26 mouse cellular contexts compared by ENCODE assay signal in the genomic region with DNA sequence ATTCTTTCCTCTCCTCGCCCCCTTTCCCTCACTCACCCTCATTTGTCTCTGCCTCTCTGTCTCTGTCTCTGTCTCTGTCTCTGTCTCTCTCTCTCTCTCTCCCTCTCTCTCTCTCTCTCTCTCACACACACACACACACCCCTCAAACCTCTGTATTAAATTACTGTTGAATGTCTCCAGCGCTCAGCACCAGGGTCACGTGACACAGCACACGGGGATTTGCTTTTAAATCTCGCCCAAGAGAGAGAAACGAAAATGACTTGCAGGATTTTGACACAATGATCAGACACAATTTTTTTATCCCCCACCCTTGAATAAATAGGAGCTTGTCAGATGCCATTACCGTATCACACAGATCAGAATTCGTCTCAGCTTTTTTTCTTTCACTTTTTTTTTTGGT.
DNase-seq lines count a peak whose midpoint lies in the region; ATAC-seq and TF ChIP-seq lines count a peak whose summit lies in the region.
"Had no signal": no experiment of that assay in that cellular context is flagged by ENCODE, and none has a peak within 500 bp of the region (broad histone marks: within the 10 kb centered on the region; RNA-seq: fewer than 3 reads in every experiment).

No protein-coding gene starts in this region.

- H3K9ac ChIP-seq in midbrain, embryonic 11.5 days (ENCODE audit: low read length), result no peak overlapping the region
- no peak overlapping the region for H3K9ac ChIP-seq in midbrain, postnatal 0 days (replicated peaks; ENCODE audit: low read length, poor library complexity, severe bottlenecking)
- H3K9ac ChIP-seq in hindbrain, embryonic 14.5 days, result no peak overlapping the region
- H3K9ac ChIP-seq: heart, embryonic 13.5 days; limb, embryonic 12.5 days had no signal

- ATAC-seq in midbrain, embryonic 11.5 days (ENCODE audit: low FRiP score), result no peak
- no peak for ATAC-seq in midbrain, postnatal 0 days (ENCODE audit: low FRiP score)
- ATAC-seq in megakaryocyte progenitor cell, adult 5-6 weeks (replicated peaks; ENCODE audit: poor library complexity), result no peak
- ATAC-seq in hindbrain, embryonic 14.5 days (ENCODE audit: low FRiP score), result no peak
- ATAC-seq: CD4-positive, CD25-positive, alpha-beta regulatory T cell, adult 4 months; forebrain, embryonic 16.5 days; hindbrain, embryonic 16.5 days; midbrain, embryonic 16.5 days had no signal

- no peak overlapping the region for H3K4me2 ChIP-seq in midbrain, embryonic 11.5 days
- H3K4me2 ChIP-seq in midbrain, postnatal 0 days (ENCODE audit: low read depth, low read length, poor library complexity, severe bottlenecking), result no peak overlapping the region
- no peak overlapping the region for H3K4me2 ChIP-seq in hindbrain, embryonic 14.5 days (replicated peaks)
- H3K4me2 ChIP-seq: heart, embryonic 13.5 days; limb, embryonic 12.5 days; liver, embryonic 11.5 days had no signal

- H3K36me3 ChIP-seq in midbrain, embryonic 11.5 days (ENCODE audit: control insufficient read depth, insufficient read depth, low read length), result no peaks in the 10 kb centered on the region
- no peaks in the 10 kb centered on the region for H3K36me3 ChIP-seq in midbrain, postnatal 0 days (ENCODE audit: insufficient read depth, low read length)
- no peaks in the 10 kb centered on the region for H3K36me3 ChIP-seq in hindbrain, embryonic 14.5 days (replicated peaks; ENCODE audit: control insufficient read depth, insufficient read depth)
- H3K36me3 ChIP-seq: heart, embryonic 13.5 days; hindbrain, embryonic 10.5 days; limb, embryonic 12.5 days had no signal

- no peak for TF ChIP-seq POLR2A in brain, embryonic 14.5 days (IDR thresholded peaks at IDR 0.05; ENCODE audit: borderline replicate concordance, extremely low read depth, insufficient read depth, insufficient read length, poor library complexity, severe bottlenecking)

- no peaks in the 10 kb centered on the region for H3K9me3 ChIP-seq in midbrain, embryonic 11.5 days (ENCODE audit: control insufficient read depth, low read length)
- no peaks in the 10 kb centered on the region for H3K9me3 ChIP-seq in midbrain, postnatal 0 days (ENCODE audit: low read length)
- H3K9me3 ChIP-seq in hindbrain, embryonic 14.5 days (ENCODE audit: control insufficient read depth, low read length), result no peaks in the 10 kb centered on the region
- H3K9me3 ChIP-seq: heart, embryonic 13.5 days; hindbrain, embryonic 10.5 days; limb, embryonic 12.5 days had no signal

- 84% methylated on average over 8 of the region's 8 CpGs for WGBS in midbrain, embryonic 11.5 days
- WGBS in midbrain, postnatal 0 days, result 68% methylated on average over 8 of the region's 8 CpGs
- WGBS in hindbrain, embryonic 14.5 days, result 75% methylated on average over 8 of the region's 8 CpGs

- peak overlapping the region; percentile 40 for H3K4me3 ChIP-seq in gastrocnemius, adult 2 months
- no peak overlapping the region for H3K4me3 ChIP-seq in midbrain, embryonic 11.5 days (ENCODE audit: low read depth, low read length)
- H3K4me3 ChIP-seq in midbrain, postnatal 0 days (ENCODE audit: low read depth, low read length), result no peak overlapping the region
- H3K4me3 ChIP-seq in hindbrain, embryonic 14.5 days (replicated peaks; ENCODE audit: low read length), result no peak overlapping the region
- H3K4me3 ChIP-seq: heart, embryonic 13.5 days; hindbrain, embryonic 10.5 days; limb, embryonic 12.5 days had no signal

- DNase-seq in gastrocnemius, adult 2 months, result peak; percentile 24
- DNase-seq in gastrocnemius, adult 8-10 months (ENCODE audit: low spot score in 2 of 2), result no peak
- DNase-seq in midbrain, embryonic 11.5 days (ENCODE audit: low spot score, missing footprints), result peak; percentile 73
- DNase-seq in midbrain, postnatal 0 days (ENCODE audit: low spot score), result no peak
- peak; percentile 12 for DNase-seq in brain, embryonic 14.5 days (ENCODE audit: low read depth)
- DNase-seq in fibroblast of lung, adult 2 months (ENCODE audit: low read depth), result peak; percentile 8
- no peak for DNase-seq in hindbrain, embryonic 14.5 days (ENCODE audit: low spot score)
- DNase-seq: adrenal gland, postnatal 25 days; cerebellum, adult 18-20 months; cerebellum, postnatal 25 days; gastrocnemius, postnatal 10 days; heart, postnatal 10 days; kidney, adult 18-20 months; layer of hippocampus, adult 9-11 months; lung, postnatal 4 days; right cerebral cortex, postnatal 25 days; thymus, postnatal 14 days had no signal

- no peak overlapping the region for H3K27ac ChIP-seq in gastrocnemius, adult 2 months
- no peak overlapping the region for H3K27ac ChIP-seq in midbrain, embryonic 11.5 days (ENCODE audit: low read depth, low read length)
- H3K27ac ChIP-seq in midbrain, postnatal 0 days (ENCODE audit: low read depth, low read length), result no peak overlapping the region
- no peak overlapping the region for H3K27ac ChIP-seq in hindbrain, embryonic 14.5 days
- H3K27ac ChIP-seq: heart, embryonic 13.5 days; hindbrain, embryonic 10.5 days; limb, embryonic 12.5 days had no signal

- intact Hi-C loops in gastrocnemius, adult 2 months (cut with DNase I), result no loop called here

- H3K27me3 ChIP-seq in midbrain, embryonic 11.5 days (ENCODE audit: control insufficient read depth, insufficient read depth, low read length), result no peaks in the 10 kb centered on the region
- H3K27me3 ChIP-seq in midbrain, postnatal 0 days (ENCODE audit: insufficient read depth, low read length), result no peaks in the 10 kb centered on the region
- no peaks in the 10 kb centered on the region for H3K27me3 ChIP-seq in hindbrain, embryonic 14.5 days (ENCODE audit: control insufficient read depth, insufficient read depth, low read length)
- H3K27me3 ChIP-seq: heart, embryonic 13.5 days had no signal

- no peak for TF ChIP-seq CTCF in gastrocnemius, adult 2 months (IDR thresholded peaks at IDR 0.05)
- no peak for TF ChIP-seq CTCF in midbrain, postnatal 0 days (IDR thresholded peaks at IDR 0.05)
- TF ChIP-seq CTCF in brain, embryonic 14.5 days (IDR thresholded peaks at IDR 0.05; ENCODE audit: borderline replicate concordance, extremely low read depth, insufficient read depth, insufficient read length), result no peak

- H3K4me1 ChIP-seq in midbrain, embryonic 11.5 days (ENCODE audit: control insufficient read depth, insufficient read depth, low read length), result no peaks in the 10 kb centered on the region
- no peaks in the 10 kb centered on the region for H3K4me1 ChIP-seq in midbrain, postnatal 0 days (ENCODE audit: insufficient read depth, low read length)
- no peaks in the 10 kb centered on the region for H3K4me1 ChIP-seq in hindbrain, embryonic 14.5 days (replicated peaks; ENCODE audit: control insufficient read depth, insufficient read depth, low read length)
- H3K4me1 ChIP-seq: heart, embryonic 13.5 days; hindbrain, embryonic 10.5 days; limb, embryonic 12.5 days had no signal

Comparison
In these comparisons a context has a peak if more than half of its experiments do, and no peak if none do; other contexts are left out.
1. DNase-seq: peak in gastrocnemius, adult 2 months (single experiment), midbrain, embryonic 11.5 days (single experiment), brain, embryonic 14.5 days (single experiment) and fibroblast of lung, adult 2 months (single experiment); none in gastrocnemius, adult 8-10 months (0 of 2), midbrain, postnatal 0 days (single experiment) and hindbrain, embryonic 14.5 days (single experiment).